Mouse (Mus musculus) right cerebral cortex, postnatal 36 days (tissue): ENCODE results near the gene Gabrb3.

Experiments used
- DNase-seq, 2 experiments: peaks; one replicate each; pipeline ENCODE4 v3.0.0; 2022; ENCODE audit warnings: low spot score in 2 of 2, mixed read lengths in 1 of 2

Gabrb3 gene

GRCm38 (mm10) chr7:57419392-57419791 lies at the start of gene Gabrb3:
Gabrb3 (plus strand) TSS chr7:57419692.
- DNase-seq, result no peak

GRCm38 (mm10) chr7:57384112-57384511 lies 35.4 kb upstream of the Gabrb3 start:
- DNase-seq, result peak; percentile 23 to 38

- peak in 1 of 2 experiments; percentile 20 for DNase-seq
These were observed 32.8 kb upstream of the Gabrb3 start, which contains the start of gene Gabrg3 for GRCm38 (mm10) chr7:57386517-57387340. Gabrg3 (minus strand) TSS chr7:57387188.

GRCm38 (mm10) chr7:57387341-57387654 lies 32.2 kb upstream of the Gabrb3 start:
- no peak for DNase-seq

- DNase-seq, result peak in 1 of 2 experiments; percentile 38
These were observed 29.4 kb upstream of the Gabrb3 start for GRCm38 (mm10) chr7:57390046-57390445.

- DNase-seq, result no peak
These were observed 25.9 kb upstream of the Gabrb3 start for GRCm38 (mm10) chr7:57393551-57393950.

- no peak for DNase-seq
These were observed 8.3 kb upstream of the Gabrb3 start for GRCm38 (mm10) chr7:57411163-57411562.

GRCm38 (mm10) chr7:57412896-57413295 lies 6.6 kb upstream of the Gabrb3 start:
- DNase-seq, result no peak

- DNase-seq, result no peak
These were observed 1.6 kb downstream of the Gabrb3 start for GRCm38 (mm10) chr7:57421044-57421443.

GRCm38 (mm10) chr7:57422675-57423074 lies 3.2 kb downstream of the Gabrb3 start:
- DNase-seq, result no peak

- no peak for DNase-seq
These were observed 28.7 kb downstream of the Gabrb3 start for GRCm38 (mm10) chr7:57448239-57448638.

GRCm38 (mm10) chr7:57460354-57460753 lies 40.9 kb downstream of the Gabrb3 start:
- DNase-seq, result no peak

- DNase-seq, result no peak
These were observed 51.8 kb downstream of the Gabrb3 start for GRCm38 (mm10) chr7:57471316-57471715.

- peak; percentile 41 to 72 for DNase-seq
These were observed 54.5 kb downstream of the Gabrb3 start for GRCm38 (mm10) chr7:57473811-57474525.

- no peak for DNase-seq
These were observed 63.4 kb downstream of the Gabrb3 start for GRCm38 (mm10) chr7:57482896-57483295.

GRCm38 (mm10) chr7:57486907-57487306 lies 67.4 kb downstream of the Gabrb3 start:
- no peak for DNase-seq

- DNase-seq, result peak in 1 of 2 experiments; percentile 47
These were observed 72.3 kb downstream of the Gabrb3 start for GRCm38 (mm10) chr7:57491795-57492194.

GRCm38 (mm10) chr7:57502809-57503208 lies 83.3 kb downstream of the Gabrb3 start:
- no peak for DNase-seq

GRCm38 (mm10) chr7:57508860-57509632 lies 89.6 kb downstream of the Gabrb3 start:
- no peak for DNase-seq

- peak; percentile 63 to 64 for DNase-seq
These were observed 90.2 kb downstream of the Gabrb3 start, which contains the start of gene Gabra5 for GRCm38 (mm10) chr7:57509681-57510141. Gabra5 (minus strand) TSS chr7:57510059.

GRCm38 (mm10) chr7:57512955-57513354 lies 93.5 kb downstream of the Gabrb3 start:
- DNase-seq, result no peak

GRCm38 (mm10) chr7:57529451-57529850 lies 110.0 kb downstream of the Gabrb3 start:
- peak; percentile 3 to 16 for DNase-seq
